Mouse (Mus musculus) lung, postnatal 36 days (tissue): ENCODE results near the gene Gstp3.
"Not testable (repeated sequence)": the region's sequence is repeated elsewhere in the genome, so short reads cannot be mapped to it uniquely, and the experiment has no call there.

Experiments used
- DNase-seq: peaks from one replicate; pipeline ENCODE4 v3.0.0; 2022; ENCODE audit warnings: mixed read lengths

Gstp3 gene

GRCm38 (mm10) chr19:4089128-4089527, 29.8 kb upstream of the Gstp3 start:
- no peak for DNase-seq

GRCm38 (mm10) chr19:4088146-4088545, 28.8 kb upstream of the Gstp3 start:
- no peak for DNase-seq

- DNase-seq = no peak
Measured at GRCm38 (mm10) chr19:4087090-4087489, 27.7 kb upstream of the Gstp3 start.

- DNase-seq = no peak
Measured at GRCm38 (mm10) chr19:4086156-4086555, 26.8 kb upstream of the Gstp3 start.

GRCm38 (mm10) chr19:4084984-4085383, 25.6 kb upstream of the Gstp3 start:
- no peak for DNase-seq

- no peak for DNase-seq
Measured at GRCm38 (mm10) chr19:4083826-4084225, 24.5 kb upstream of the Gstp3 start.

- no peak for DNase-seq
Measured at GRCm38 (mm10) chr19:4083316-4083715, 23.9 kb upstream of the Gstp3 start.

GRCm38 (mm10) chr19:4082219-4082965, 23.0 kb upstream of the Gstp3 start:
- DNase-seq = no peak

GRCm38 (mm10) chr19:4081394-4081793, 22.0 kb upstream of the Gstp3 start, which contains the start of gene Cabp2:
TSS of gene Cabp2 (plus strand) at chr19:4081578.
- no peak for DNase-seq

GRCm38 (mm10) chr19:4080511-4081009, 21.2 kb upstream of the Gstp3 start:
- peak; percentile 34 for DNase-seq

GRCm38 (mm10) chr19:4079594-4079993, 20.2 kb upstream of the Gstp3 start:
- no peak for DNase-seq

- DNase-seq = no peak
Measured at GRCm38 (mm10) chr19:4075531-4075930, 16.2 kb upstream of the Gstp3 start.

- peak; percentile 54 for DNase-seq
Measured at GRCm38 (mm10) chr19:4072706-4073424, 13.5 kb upstream of the Gstp3 start.

GRCm38 (mm10) chr19:4071406-4071805, 12.0 kb upstream of the Gstp3 start:
- DNase-seq = no peak

GRCm38 (mm10) chr19:4070756-4071155, 11.4 kb upstream of the Gstp3 start:
- DNase-seq = no peak

GRCm38 (mm10) chr19:4070311-4070710, 10.9 kb upstream of the Gstp3 start:
- DNase-seq = no peak

GRCm38 (mm10) chr19:4068717-4069410, 9.5 kb upstream of the Gstp3 start:
- DNase-seq = no peak

GRCm38 (mm10) chr19:4068242-4068641, 8.9 kb upstream of the Gstp3 start:
- not testable (repeated sequence) for DNase-seq

GRCm38 (mm10) chr19:4066877-4067276, 7.5 kb upstream of the Gstp3 start:
- no peak for DNase-seq

GRCm38 (mm10) chr19:4066280-4066679, 6.9 kb upstream of the Gstp3 start:
- DNase-seq = no peak

- not testable (repeated sequence) for DNase-seq
Measured at GRCm38 (mm10) chr19:4064501-4064900, 5.1 kb upstream of the Gstp3 start.

GRCm38 (mm10) chr19:4063357-4063756, 4.0 kb upstream of the Gstp3 start:
- DNase-seq = not testable (repeated sequence)

- DNase-seq = no peak
Measured at GRCm38 (mm10) chr19:4060899-4061465, 1.6 kb upstream of the Gstp3 start.
